Mouse (Mus musculus): ENCODE data around the gene Zfp663.

The Zfp663 gene

GRCm38 (mm10) chr2:165320531-165321150, 47.9 kb downstream of the Zfp663 start:
- no peak for DNase-seq (ENCODE audit: low spot score)

GRCm38 (mm10) chr2:165319503-165319902, 49.0 kb downstream of the Zfp663 start:
- no peak for DNase-seq (ENCODE audit: low spot score)

- DNase-seq (ENCODE audit: low spot score) = no peak
Observed at GRCm38 (mm10) chr2:165318941-165319340, 49.6 kb downstream of the Zfp663 start.

- DNase-seq (ENCODE audit: low spot score) = no peak
Observed at GRCm38 (mm10) chr2:165317621-165318263, 50.8 kb downstream of the Zfp663 start.

- no peak for DNase-seq (ENCODE audit: low spot score)
Observed at GRCm38 (mm10) chr2:165316837-165317473, 51.6 kb downstream of the Zfp663 start.

GRCm38 (mm10) chr2:165316204-165316603, 52.3 kb downstream of the Zfp663 start:
- no peak for DNase-seq (ENCODE audit: low spot score)

GRCm38 (mm10) chr2:165314197-165314596, 54.3 kb downstream of the Zfp663 start:
- no peak for DNase-seq (ENCODE audit: low spot score)

GRCm38 (mm10) chr2:165312381-165312780, 56.1 kb downstream of the Zfp663 start:
- no peak for DNase-seq (ENCODE audit: low spot score)

GRCm38 (mm10) chr2:165311577-165311976, 57.0 kb downstream of the Zfp663 start:
- no peak for DNase-seq (ENCODE audit: low spot score)

GRCm38 (mm10) chr2:165310818-165311425, 57.6 kb downstream of the Zfp663 start:
- no peak for DNase-seq (ENCODE audit: low spot score)

- no peak for DNase-seq (ENCODE audit: low spot score)
Observed at GRCm38 (mm10) chr2:165307801-165308200, 60.7 kb downstream of the Zfp663 start.

- DNase-seq (ENCODE audit: low spot score) = no peak
Observed at GRCm38 (mm10) chr2:165305438-165305837, 63.1 kb downstream of the Zfp663 start.

- DNase-seq (ENCODE audit: low spot score) = no peak
Observed at GRCm38 (mm10) chr2:165304819-165305218, 63.7 kb downstream of the Zfp663 start.

GRCm38 (mm10) chr2:165303354-165304012, 65.0 kb downstream of the Zfp663 start:
- no peak for DNase-seq (ENCODE audit: low spot score)

GRCm38 (mm10) chr2:165301409-165301808, 67.1 kb downstream of the Zfp663 start:
- DNase-seq (ENCODE audit: low spot score) = no peak
